Mouse (Mus musculus): ENCODE data around the gene Pdcd1lg2. TPM values are rescaled to one million over a fixed set of nuclear protein-coding genes. Genes with fewer than 3 reads are reported as not detected.

The Pdcd1lg2 gene
- polyA plus RNA-seq, 1 experiment from 2014 or later: not detected

GRCm38 (mm10) chr19:29463645-29464395, 53.1 kb downstream of the Pdcd1lg2 start:
- 93% methylated on average over 7 of the region's 7 CpGs for WGBS

GRCm38 (mm10) chr19:29466819-29467218, 56.1 kb downstream of the Pdcd1lg2 start:
- no peak for ATAC-seq
- Histone ChIP-seq H3K4me1 (ENCODE audit: control insufficient read depth, insufficient read depth, low read length) (no peaks in the 10 kb centered on the region), H3K36me3 (ENCODE audit: control insufficient read depth, insufficient read depth, low read length) (no peaks in the 10 kb centered on the region), H3K4me3 (ENCODE audit: low read depth, low read length) (no peak overlapping the region), H3K27ac (ENCODE audit: low read length) (no peak overlapping the region), H3K4me2 (ENCODE audit: low read length) (no peak overlapping the region), H3K9me3 (replicated peaks; ENCODE audit: control insufficient read depth, low read length, poor library complexity, severe bottlenecking) (no peaks in the 10 kb centered on the region), H3K27me3 (ENCODE audit: control insufficient read depth, insufficient read depth, low read depth, low read length) (no peaks in the 10 kb centered on the region), H3K9ac (ENCODE audit: low read depth, low read length) (no peak overlapping the region)
- 90% methylated on average over 9 of the region's 9 CpGs for WGBS

More at GRCm38 (mm10) chr19:29463645-29464395, 53.1 kb downstream of the Pdcd1lg2 start:
- ATAC-seq: no peak
- Histone ChIP-seq H3K4me3 (ENCODE audit: low read depth, low read length) (no peak overlapping the region), H3K9me3 (replicated peaks; ENCODE audit: control insufficient read depth, low read length, poor library complexity, severe bottlenecking) (no peaks in the 10 kb centered on the region), H3K27me3 (ENCODE audit: control insufficient read depth, insufficient read depth, low read depth, low read length) (no peaks in the 10 kb centered on the region), H3K4me1 (ENCODE audit: control insufficient read depth, insufficient read depth, low read length) (no peaks in the 10 kb centered on the region), H3K36me3 (ENCODE audit: control insufficient read depth, insufficient read depth, low read length) (no peaks in the 10 kb centered on the region), H3K4me2 (ENCODE audit: low read length) (no peak overlapping the region), H3K27ac (ENCODE audit: low read length) (no peak overlapping the region), H3K9ac (ENCODE audit: low read depth, low read length) (no peak overlapping the region)

- Histone ChIP-seq H3K4me2 (ENCODE audit: low read length) (no peak overlapping the region), H3K9ac (ENCODE audit: low read depth, low read length) (no peak overlapping the region), H3K4me3 (ENCODE audit: low read depth, low read length) (no peak overlapping the region), H3K9me3 (replicated peaks; ENCODE audit: control insufficient read depth, low read length, poor library complexity, severe bottlenecking) (no peaks in the 10 kb centered on the region), H3K27me3 (ENCODE audit: control insufficient read depth, insufficient read depth, low read depth, low read length) (no peaks in the 10 kb centered on the region), H3K36me3 (ENCODE audit: control insufficient read depth, insufficient read depth, low read length) (no peaks in the 10 kb centered on the region), H3K4me1 (ENCODE audit: control insufficient read depth, insufficient read depth, low read length) (no peaks in the 10 kb centered on the region), H3K27ac (ENCODE audit: low read length) (no peak overlapping the region)
- ATAC-seq: no peak
- 91% methylated on average over 10 of the region's 10 CpGs for WGBS
Observed at GRCm38 (mm10) chr19:29468941-29469685, 58.4 kb downstream of the Pdcd1lg2 start.

- Histone ChIP-seq H3K36me3 (ENCODE audit: control insufficient read depth, insufficient read depth, low read length) (no peaks in the 10 kb centered on the region), H3K4me3 (ENCODE audit: low read depth, low read length) (no peak overlapping the region), H3K4me2 (ENCODE audit: low read length) (no peak overlapping the region), H3K9me3 (replicated peaks; ENCODE audit: control insufficient read depth, low read length, poor library complexity, severe bottlenecking) (no peaks in the 10 kb centered on the region), H3K27ac (ENCODE audit: low read length) (no peak overlapping the region), H3K27me3 (ENCODE audit: control insufficient read depth, insufficient read depth, low read depth, low read length) (no peaks in the 10 kb centered on the region), H3K9ac (ENCODE audit: low read depth, low read length) (no peak overlapping the region), H3K4me1 (ENCODE audit: control insufficient read depth, insufficient read depth, low read length) (no peaks in the 10 kb centered on the region)
- ATAC-seq: no peak
- WGBS: 94% methylated on average over 2 of the region's 2 CpGs
Observed at GRCm38 (mm10) chr19:29469686-29470254, 59.1 kb downstream of the Pdcd1lg2 start.

- no peak overlapping the region for H3K27ac ChIP-seq (ENCODE audit: low read length)
- no peaks in the 10 kb centered on the region for H3K9me3 ChIP-seq (replicated peaks; ENCODE audit: control insufficient read depth, low read length, poor library complexity, severe bottlenecking)
- no peak overlapping the region for H3K4me2 ChIP-seq (ENCODE audit: low read length)
- H3K4me3 ChIP-seq (ENCODE audit: low read depth, low read length): no peak overlapping the region
- ATAC-seq: no peak
- H3K4me1 ChIP-seq (ENCODE audit: control insufficient read depth, insufficient read depth, low read length): no peaks in the 10 kb centered on the region
- no peaks in the 10 kb centered on the region for H3K36me3 ChIP-seq (ENCODE audit: control insufficient read depth, insufficient read depth, low read length)
- WGBS: 37% methylated on average over 4 of the region's 4 CpGs
- no peaks in the 10 kb centered on the region for H3K27me3 ChIP-seq (ENCODE audit: control insufficient read depth, insufficient read depth, low read depth, low read length)
- H3K9ac ChIP-seq (ENCODE audit: low read depth, low read length): no peak overlapping the region
Observed at GRCm38 (mm10) chr19:29470652-29471051, 59.9 kb downstream of the Pdcd1lg2 start.

DNA sequence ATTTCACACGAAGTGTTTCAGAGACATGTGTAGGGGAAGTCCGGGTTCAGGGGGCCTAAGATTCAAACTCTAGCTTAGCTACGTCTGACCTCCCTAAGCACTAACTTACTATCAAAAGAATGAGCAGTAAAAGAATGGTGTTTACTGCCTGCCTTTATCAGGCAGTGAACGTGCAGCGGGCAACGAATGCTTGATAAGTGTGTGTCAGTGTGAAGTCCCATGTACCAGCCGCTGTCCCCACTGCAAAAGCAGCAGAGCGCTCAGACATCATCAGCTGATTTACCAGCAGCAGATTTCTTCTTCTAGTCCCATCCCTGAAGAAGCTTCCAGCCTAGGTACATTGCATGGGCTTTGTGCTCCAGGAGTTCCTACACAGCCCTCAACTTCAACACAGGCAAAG, 61.7 kb downstream of the Pdcd1lg2 start:
- 87% methylated on average over 8 of the region's 8 CpGs for WGBS
- Histone ChIP-seq H3K9ac (ENCODE audit: low read depth, low read length) (no peak overlapping the region), H3K9me3 (replicated peaks; ENCODE audit: control insufficient read depth, low read length, poor library complexity, severe bottlenecking) (no peaks in the 10 kb centered on the region), H3K36me3 (ENCODE audit: control insufficient read depth, insufficient read depth, low read length) (no peaks in the 10 kb centered on the region), H3K4me2 (ENCODE audit: low read length) (no peak overlapping the region), H3K27me3 (ENCODE audit: control insufficient read depth, insufficient read depth, low read depth, low read length) (no peaks in the 10 kb centered on the region), H3K4me3 (ENCODE audit: low read depth, low read length) (no peak overlapping the region), H3K27ac (ENCODE audit: low read length) (no peak overlapping the region), H3K4me1 (ENCODE audit: control insufficient read depth, insufficient read depth, low read length) (no peaks in the 10 kb centered on the region)
- no peak for ATAC-seq

DNA sequence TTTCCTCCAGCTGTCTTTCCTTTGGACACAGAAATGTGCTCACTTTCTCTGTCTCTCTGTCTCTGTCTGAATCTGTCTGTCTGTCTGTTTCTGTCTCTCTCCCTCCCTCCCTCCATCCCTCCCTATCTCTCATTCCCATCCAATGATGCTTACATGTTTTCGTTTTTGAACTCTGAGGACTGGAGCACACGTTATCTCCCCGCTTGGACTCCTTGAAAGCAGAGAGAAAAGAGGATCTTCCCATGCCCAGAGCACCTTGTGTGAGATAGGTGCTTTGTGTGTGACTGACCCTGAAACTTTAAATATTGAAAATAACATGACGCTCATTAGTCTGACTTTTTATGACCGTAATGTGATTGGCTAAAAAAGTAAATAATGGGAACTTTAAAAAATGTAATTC, 62.2 kb downstream of the Pdcd1lg2 start:
- no peak for ATAC-seq
- no peaks in the 10 kb centered on the region for H3K9me3 ChIP-seq (replicated peaks; ENCODE audit: control insufficient read depth, low read length, poor library complexity, severe bottlenecking)
- no peak overlapping the region for H3K4me2 ChIP-seq (ENCODE audit: low read length)
- no peaks in the 10 kb centered on the region for H3K27me3 ChIP-seq (ENCODE audit: control insufficient read depth, insufficient read depth, low read depth, low read length)
- WGBS: 92% methylated on average over 5 of the region's 5 CpGs
- no peaks in the 10 kb centered on the region for H3K36me3 ChIP-seq (ENCODE audit: control insufficient read depth, insufficient read depth, low read length)
- no peak overlapping the region for H3K27ac ChIP-seq (ENCODE audit: low read length)
- H3K4me3 ChIP-seq (ENCODE audit: low read depth, low read length): no peak overlapping the region
- H3K9ac ChIP-seq (ENCODE audit: low read depth, low read length): no peak overlapping the region
- H3K4me1 ChIP-seq (ENCODE audit: control insufficient read depth, insufficient read depth, low read length): no peaks in the 10 kb centered on the region

GRCm38 (mm10) chr19:29474803-29475202, 64.1 kb downstream of the Pdcd1lg2 start:
- H3K4me2 ChIP-seq (ENCODE audit: low read length): no peak overlapping the region
- H3K36me3 ChIP-seq (ENCODE audit: control insufficient read depth, insufficient read depth, low read length): no peaks in the 10 kb centered on the region
- no peak overlapping the region for H3K27ac ChIP-seq (ENCODE audit: low read length)
- no peaks in the 10 kb centered on the region for H3K4me1 ChIP-seq (ENCODE audit: control insufficient read depth, insufficient read depth, low read length)
- ATAC-seq: no peak
- H3K9ac ChIP-seq (ENCODE audit: low read depth, low read length): no peak overlapping the region
- no peak overlapping the region for H3K4me3 ChIP-seq (ENCODE audit: low read depth, low read length)
- H3K9me3 ChIP-seq (replicated peaks; ENCODE audit: control insufficient read depth, low read length, poor library complexity, severe bottlenecking): no peaks in the 10 kb centered on the region
- WGBS: 61% methylated on average over 2 of the region's 2 CpGs
- H3K27me3 ChIP-seq (ENCODE audit: control insufficient read depth, insufficient read depth, low read depth, low read length): no peaks in the 10 kb centered on the region

DNA sequence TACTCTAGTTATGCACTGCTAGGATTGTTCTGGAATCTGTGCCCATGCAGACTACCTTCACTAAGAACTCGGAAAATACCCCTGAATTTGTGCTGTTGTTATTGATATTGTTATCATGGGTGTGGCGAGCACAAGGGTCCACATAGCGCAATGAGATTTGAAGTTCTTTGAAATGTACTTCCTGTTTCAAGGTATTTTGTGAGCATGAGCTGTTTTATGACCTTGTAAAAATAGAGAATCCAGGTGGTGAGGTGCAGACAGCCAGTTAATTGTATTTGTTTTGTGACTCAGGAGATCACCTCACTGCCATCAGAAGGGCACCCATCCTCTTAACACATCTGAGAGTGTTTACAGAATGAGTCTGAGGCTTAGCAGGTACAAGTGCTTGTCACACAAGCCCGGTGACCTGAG, 64.5 kb downstream of the Pdcd1lg2 start:
- no peak for ATAC-seq
- H3K4me2 ChIP-seq (ENCODE audit: low read length): no peak overlapping the region
- H3K27me3 ChIP-seq (ENCODE audit: control insufficient read depth, insufficient read depth, low read depth, low read length): no peaks in the 10 kb centered on the region

More for the DNA sequence above, 64.5 kb downstream of the Pdcd1lg2 start:
- H3K9ac ChIP-seq (ENCODE audit: low read depth, low read length): no peak overlapping the region
- no peaks in the 10 kb centered on the region for H3K4me1 ChIP-seq (ENCODE audit: control insufficient read depth, insufficient read depth, low read length)
- no peaks in the 10 kb centered on the region for H3K9me3 ChIP-seq (replicated peaks; ENCODE audit: control insufficient read depth, low read length, poor library complexity, severe bottlenecking)
- no peaks in the 10 kb centered on the region for H3K36me3 ChIP-seq (ENCODE audit: control insufficient read depth, insufficient read depth, low read length)
- WGBS: 90% methylated on average over 4 of the region's 4 CpGs
- no peak overlapping the region for H3K27ac ChIP-seq (ENCODE audit: low read length)
- H3K4me3 ChIP-seq (ENCODE audit: low read depth, low read length): no peak overlapping the region
